Mouse (Mus musculus): Measurements from ENCODE around the gene Usp19.

- TF ChIP-seq CTCF (IDR thresholded peaks at IDR 0.05; ENCODE audit: extremely low read depth, insufficient read depth, low read length), result no peak
- TF ChIP-seq POLR2A (IDR thresholded peaks at IDR 0.05; ENCODE audit: extremely low read depth, insufficient read depth, low read length), result no peak
Measured at GRCm38 (mm10) chr9:108499231-108499630, 8.8 kb downstream of the Usp19 start.
